Mouse (Mus musculus): Measurements from ENCODE around the gene Tspan12. TPM values are rescaled to one million over a fixed set of nuclear protein-coding genes. Genes with fewer than 3 reads are reported as not detected.

The Tspan12 gene
- total RNA-seq (2012; rRNA removed), result not detected in 2 replicates
- not detected for polyA plus RNA-seq (2012; ENCODE audit: insufficient read depth in 1 of 2, insufficient read length in 2 of 2, low read depth in 1 of 2, low replicate concordance in 2 of 2, missing spikeins in 1 of 2)

GRCm38 (mm10) chr6:21852344-21852785, at the start of gene Tspan12:
TSS of gene Tspan12 (minus strand) at chr6:21852515.
- TF ChIP-seq ZC3H11A (IDR thresholded peaks at IDR 0.05; ENCODE audit: low read depth, low read length) (no peak), CTCF (IDR thresholded peaks at IDR 0.05 in 2 of 3, conservative IDR thresholded peaks at IDR 0.05 in 1 of 3; ENCODE audit: control insufficient read depth in 1 of 3, insufficient read depth in 1 of 3, low read depth in 2 of 3, low read length in 3 of 3, poor library complexity in 1 of 3, severe bottlenecking in 1 of 3) (no peak), RAD21 (IDR thresholded peaks at IDR 0.05; ENCODE audit: low read depth, low read length) (no peak), CHD2 (IDR thresholded peaks at IDR 0.05; ENCODE audit: low read length) (no peak)
- H3K4me3 ChIP-seq (ENCODE audit: control insufficient read depth in 1 of 2, insufficient read depth in 1 of 2, low read depth in 2 of 2, low read length in 2 of 2), result no peak within 1 kb of the TSS
- no peak for DNase-seq (ENCODE audit: low read depth, low spot score)

DNA sequence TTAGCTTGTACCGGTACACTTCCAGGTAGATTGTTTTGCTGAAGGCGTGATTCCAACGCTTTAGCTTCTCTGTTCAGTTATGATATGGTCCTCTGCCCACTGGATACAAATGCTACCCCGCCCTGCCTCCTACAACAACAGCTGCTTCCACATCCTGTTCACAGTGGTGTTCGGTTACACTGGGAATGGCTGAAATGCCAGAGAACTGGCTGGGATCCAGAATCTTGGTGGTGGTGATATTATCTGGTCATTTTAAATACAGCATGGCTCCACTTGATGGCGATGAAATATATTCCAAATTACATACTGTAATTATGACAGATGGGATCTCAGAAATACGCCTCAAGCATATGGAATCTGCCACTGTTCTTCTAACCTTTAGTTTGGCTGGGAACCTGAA, 42.1 kb upstream of the Tspan12 start:
- TF ChIP-seq ZMIZ1 (IDR thresholded peaks at IDR 0.05; ENCODE audit: low read depth, low read length) (no peak), ELF1 (IDR thresholded peaks at IDR 0.05; ENCODE audit: low read depth, low read length) (no peak), POLR2AphosphoS5 (IDR thresholded peaks at IDR 0.05; ENCODE audit: borderline replicate concordance, low read depth, low read length) (no peak), NRF1 (IDR thresholded peaks at IDR 0.05; ENCODE audit: insufficient read depth, low read depth, low read length, poor library complexity, severe bottlenecking) (no peak), NELFE (IDR thresholded peaks at IDR 0.05; ENCODE audit: low read depth, low read length) (no peak), GATA1 (IDR thresholded peaks at IDR 0.05; ENCODE audit: low read depth, low read length) (no peak), UBTF (IDR thresholded peaks at IDR 0.05; ENCODE audit: borderline replicate concordance, insufficient read depth, low read depth, low read length) (no peak)

More at GRCm38 (mm10) chr6:21852344-21852785, at the start of gene Tspan12:
- Histone ChIP-seq H3K9me3 (replicated peaks; ENCODE audit: insufficient read depth, low read length) (no peaks in the 10 kb centered on the region), H3K4me1 (ENCODE audit: control insufficient read depth in 1 of 2, insufficient read depth in 2 of 2, low read length in 2 of 2) (no peaks in the 10 kb centered on the region), H3K27me3 (ENCODE audit: control insufficient read depth in 1 of 2, insufficient read depth in 2 of 2, low read length in 2 of 2) (no peaks in the 10 kb centered on the region), H3K27ac (ENCODE audit: control insufficient read depth, low read depth, low read length) (no peak within 1 kb of the TSS), H3K79me2 (ENCODE audit: control insufficient read depth, insufficient read depth, low read length, poor library complexity) (no peaks in the 10 kb centered on the region), H3K9ac (ENCODE audit: control insufficient read depth, low read depth, low read length, poor library complexity, severe bottlenecking) (no peak within 1 kb of the TSS), H3K36me3 (ENCODE audit: control insufficient read depth in 1 of 2, insufficient read depth in 2 of 2, low read length in 2 of 2) (no peaks in the 10 kb centered on the region)

DNA sequence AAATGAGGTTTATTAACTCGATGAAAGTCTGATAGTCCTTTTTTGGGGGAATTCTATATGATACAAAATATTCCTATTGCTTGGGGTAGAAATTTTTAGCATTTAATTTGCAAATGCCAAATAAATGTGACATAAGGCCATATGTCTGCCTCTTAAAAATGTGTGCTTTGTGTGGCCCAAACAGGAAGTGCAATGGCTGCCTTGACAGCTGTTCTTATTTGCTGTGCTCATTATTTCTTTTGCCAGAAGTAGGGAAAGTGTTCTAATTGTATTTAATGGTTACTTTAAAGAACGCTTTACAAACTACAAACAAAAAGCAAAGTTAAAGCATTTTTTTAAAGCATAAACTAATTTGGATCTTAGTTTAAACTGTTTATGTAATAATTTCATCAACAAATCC, 36.8 kb upstream of the Tspan12 start:
- Histone ChIP-seq H3K79me2 (ENCODE audit: control insufficient read depth, insufficient read depth, low read length, poor library complexity) (no peaks in the 10 kb centered on the region), H3K4me3 (ENCODE audit: control insufficient read depth in 1 of 2, insufficient read depth in 1 of 2, low read depth in 2 of 2, low read length in 2 of 2) (no peak overlapping the region), H3K27me3 (ENCODE audit: control insufficient read depth in 1 of 2, insufficient read depth in 2 of 2, low read length in 2 of 2) (no peaks in the 10 kb centered on the region), H3K4me1 (ENCODE audit: control insufficient read depth in 1 of 2, insufficient read depth in 2 of 2, low read length in 2 of 2) (peaks cover 3 to 5% of the 10 kb centered on the region in 2 experiments; a peak in 2 of 4 replicates), H3K9me3 (replicated peaks; ENCODE audit: insufficient read depth, low read length) (no peaks in the 10 kb centered on the region), H3K9ac (ENCODE audit: control insufficient read depth, low read depth, low read length, poor library complexity, severe bottlenecking) (no peak overlapping the region), H3K27ac (ENCODE audit: control insufficient read depth, low read depth, low read length) (no peak overlapping the region), H3K36me3 (ENCODE audit: control insufficient read depth in 1 of 2, insufficient read depth in 2 of 2, low read length in 2 of 2) (peaks cover 0 to 6% of the 10 kb centered on the region in 2 experiments; a peak in 2 of 4 replicates)
- DNase-seq (ENCODE audit: low read depth, low spot score), result no peak
- TF ChIP-seq SMC3 (IDR thresholded peaks at IDR 0.05; ENCODE audit: low read depth, low read length), result no peak
- TF ChIP-seq SIN3A (IDR thresholded peaks at IDR 0.05; ENCODE audit: low read length), result no peak
- TF ChIP-seq USF1 (IDR thresholded peaks at IDR 0.05; ENCODE audit: low read depth, low read length), result no peak
- no peak for TF ChIP-seq ZNF384 (IDR thresholded peaks at IDR 0.05; ENCODE audit: low read depth, low read length)
- no peak for TF ChIP-seq POLR2AphosphoS2 (IDR thresholded peaks at IDR 0.05; ENCODE audit: low read length)
- no peak for TF ChIP-seq ZMIZ1 (IDR thresholded peaks at IDR 0.05; ENCODE audit: low read depth, low read length)
- no peak for TF ChIP-seq KAT2A (conservative IDR thresholded peaks at IDR 0.05; ENCODE audit: low read depth, low read length)
- no peak for TF ChIP-seq JUND (IDR thresholded peaks at IDR 0.05; ENCODE audit: low read depth, low read length)
- no peak for TF ChIP-seq E2F4 (IDR thresholded peaks at IDR 0.05; ENCODE audit: borderline replicate concordance, low read depth, low read length)
- TF ChIP-seq HCFC1 (IDR thresholded peaks at IDR 0.05; ENCODE audit: low read depth, low read length), result no peak
- no peak for TF ChIP-seq TCF12 (IDR thresholded peaks at IDR 0.05; ENCODE audit: low read depth, low read length)
- TF ChIP-seq ZKSCAN1 (IDR thresholded peaks at IDR 0.05; ENCODE audit: low read depth, low read length), result no peak
- no peak for TF ChIP-seq ELF1 (IDR thresholded peaks at IDR 0.05; ENCODE audit: low read depth, low read length)
- TF ChIP-seq USF2 (IDR thresholded peaks at IDR 0.05; ENCODE audit: borderline replicate concordance in 1 of 2, insufficient read depth in 1 of 2, low read depth in 1 of 2, low read length in 2 of 2), result no peak
- no peak for TF ChIP-seq CHD1 (IDR thresholded peaks at IDR 0.05; ENCODE audit: low read depth, low read length)
- no peak for TF ChIP-seq MYB (IDR thresholded peaks at IDR 0.05; ENCODE audit: low read depth, low read length)
- no peak for TF ChIP-seq NELFE (IDR thresholded peaks at IDR 0.05; ENCODE audit: low read depth, low read length)
- no peak for TF ChIP-seq UBTF (IDR thresholded peaks at IDR 0.05; ENCODE audit: borderline replicate concordance, insufficient read depth, low read depth, low read length)

More for the DNA sequence above, 42.1 kb upstream of the Tspan12 start:
- Histone ChIP-seq H3K4me3 (ENCODE audit: control insufficient read depth in 1 of 2, insufficient read depth in 1 of 2, low read depth in 2 of 2, low read length in 2 of 2) (no peak overlapping the region), H3K27me3 (ENCODE audit: control insufficient read depth in 1 of 2, insufficient read depth in 2 of 2, low read length in 2 of 2) (no peaks in the 10 kb centered on the region), H3K79me2 (ENCODE audit: control insufficient read depth, insufficient read depth, low read length, poor library complexity) (no peaks in the 10 kb centered on the region), H3K9ac (ENCODE audit: control insufficient read depth, low read depth, low read length, poor library complexity, severe bottlenecking) (no peak overlapping the region), H3K9me3 (replicated peaks; ENCODE audit: insufficient read depth, low read length) (no peaks in the 10 kb centered on the region), H3K36me3 (ENCODE audit: control insufficient read depth in 1 of 2, insufficient read depth in 2 of 2, low read length in 2 of 2) (peaks cover 0 to 2% of the 10 kb centered on the region in 2 experiments; a peak in 2 of 4 replicates), H3K27ac (ENCODE audit: control insufficient read depth, low read depth, low read length) (no peak overlapping the region), H3K4me1 (ENCODE audit: control insufficient read depth in 1 of 2, insufficient read depth in 2 of 2, low read length in 2 of 2) (peaks cover 0 to 6% of the 10 kb centered on the region in 2 experiments; a peak in 1 of 4 replicates)
- peak; percentile 14 for DNase-seq (ENCODE audit: low read depth, low spot score)
